Mouse (Mus musculus) heart, embryonic 11.5 days (tissue): ENCODE measurements around the gene Ttyh2. TPM values are rescaled to one million over a fixed set of nuclear protein-coding genes. Genes with fewer than 3 reads are reported as not detected.

ENCODE experiments used
- ATAC-seq: fragments of 200-750 bp; cut with Nextera tagmentation; replicated peaks from 2 replicates; pipeline ENCODE4 v1.8.0; 2017; ENCODE audit warnings: moderate library complexity; ENCODE audit not compliant: insufficient number of reproducible peaks, low FRiP score, low TSS enrichment
- H3K27ac ChIP-seq: fragments of 300-500 bp; sonication (generic); 2 replicates; pipeline ENCODE4 v1.5.1; 2014; ENCODE audit warnings: mild to moderate bottlenecking, low read depth, low read length
- H3K27me3 ChIP-seq: fragments of 300-500 bp; sonication (generic); 2 replicates; pipeline ENCODE4 v1.6.1; 2014; ENCODE audit warnings: mild to moderate bottlenecking, low read length, mixed read lengths; ENCODE audit not compliant: control insufficient read depth, insufficient read depth
- H3K36me3 ChIP-seq: fragments of 300-500 bp; sonication (generic); 2 replicates; pipeline ENCODE4 v1.6.1; 2014; ENCODE audit warnings: mild to moderate bottlenecking, low read length, moderate library complexity, mixed read lengths; ENCODE audit not compliant: control insufficient read depth, insufficient read depth
- H3K4me1 ChIP-seq: fragments of 300-500 bp; sonication (generic); 2 replicates; pipeline ENCODE4 v1.6.1; 2014; ENCODE audit warnings: low read length; ENCODE audit not compliant: control insufficient read depth, insufficient read depth
- H3K4me2 ChIP-seq: fragments of 300-500 bp; sonication (generic); 2 replicates; pipeline ENCODE4 v1.6.1; 2014; ENCODE audit warnings: mild to moderate bottlenecking, moderate library complexity
- H3K4me3 ChIP-seq: fragments of 300-500 bp; sonication (generic); 2 replicates; pipeline ENCODE4 v1.5.1; 2014; ENCODE audit warnings: low read depth, low read length
- H3K9ac ChIP-seq: fragments of 300-500 bp; sonication (generic); 2 replicates; pipeline ENCODE4 v1.6.1; 2014; ENCODE audit warnings: mild to moderate bottlenecking, low read depth, low read length, moderate library complexity
- H3K9me3 ChIP-seq: fragments of 300-500 bp; sonication (generic); replicated peaks from 2 replicates; pipeline ENCODE4 v1.6.1; 2016; ENCODE audit warnings: low read length; ENCODE audit not compliant: control insufficient read depth
- WGBS: fragments of 180-500 bp; shearing (Covaris S2); extraction: QIAGEN DNeasy Blood & Tissue Kit; methylation state at CpG from one replicate; pipeline ENCODE4 v1.1.7; 2014; ENCODE audit not compliant: insufficient replicate concordance; 5-methylcytosine and 5-hydroxymethylcytosine counted together
- polyA plus RNA-seq: library from polyadenylated mRNA; unstranded; fragments of >200 nt; fragmentation: Nextera tagmentation; extraction: Ambion mirVana; gene quantifications from 2 replicates; pipeline ENCODE4 v1.2.1, GENCODE M21; 2014

Gene Ttyh2
- polyA plus RNA-seq, 1 experiment from 2014 or later, result 5.1 TPM

- peaks cover 37% of the 10 kb centered on the region for H3K4me1 ChIP-seq
- no peak for ATAC-seq
Measured at GRCm38 (mm10) chr11:114680291-114680690, 5.1 kb downstream of the Ttyh2 start.

GRCm38 (mm10) chr11:114681054-114681453 lies 5.8 kb downstream of the Ttyh2 start:
- Histone ChIP-seq H3K27ac (no peak overlapping the region), H3K9me3 (no peaks in the 10 kb centered on the region), H3K9ac (0 out of 2 replicates have a peak overlapping the region, but pooled peaks have one; percentile 28), H3K36me3 (no peaks in the 10 kb centered on the region), H3K4me2 (no peak overlapping the region), H3K4me1 (peaks cover 36% of the 10 kb centered on the region), H3K4me3 (no peak overlapping the region), H3K27me3 (peaks cover 6% of the 10 kb centered on the region)
- WGBS, result 64% methylated on average over 5 of the region's 5 CpGs
- no peak for ATAC-seq

More at GRCm38 (mm10) chr11:114680291-114680690, 5.1 kb downstream of the Ttyh2 start:
- 64% methylated on average over 10 of the region's 10 CpGs for WGBS
- Histone ChIP-seq H3K27me3 (peaks cover 6% of the 10 kb centered on the region), H3K9me3 (no peaks in the 10 kb centered on the region), H3K4me2 (no peak overlapping the region), H3K27ac (no peak overlapping the region), H3K36me3 (no peaks in the 10 kb centered on the region), H3K9ac (no peak overlapping the region), H3K4me3 (no peak overlapping the region)

DNA sequence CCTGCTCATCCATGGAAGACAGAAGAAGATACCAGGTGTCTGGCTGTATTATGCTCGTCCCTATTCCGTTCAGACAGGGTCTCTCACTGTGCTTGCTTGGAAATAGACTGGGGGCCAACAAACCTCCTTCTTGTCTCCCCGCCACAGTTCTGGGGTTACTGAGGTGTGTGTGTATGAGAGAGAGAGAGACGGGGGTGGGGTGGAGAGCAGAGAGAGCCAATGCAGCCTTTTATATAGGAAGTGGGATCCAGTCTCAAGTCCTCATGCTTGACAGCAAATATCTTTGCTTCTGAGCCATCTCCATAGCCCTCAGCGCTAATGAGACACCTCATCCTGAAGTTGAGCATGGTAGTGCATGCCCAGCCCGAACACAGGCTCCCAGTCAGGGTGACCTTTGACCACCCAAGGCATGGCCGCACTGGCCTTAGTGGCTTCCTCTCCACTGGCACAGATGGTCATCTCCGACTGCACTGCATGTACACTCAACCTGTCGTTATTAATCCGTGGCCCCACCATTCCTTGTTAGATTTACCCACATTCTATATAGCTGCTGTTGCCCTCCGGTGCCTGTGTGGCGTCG lies 7.2 kb downstream of the Ttyh2 start:
- H3K9me3 ChIP-seq, result no peaks in the 10 kb centered on the region
- peaks cover 26% of the 10 kb centered on the region for H3K4me1 ChIP-seq
- H3K4me3 ChIP-seq, result no peak overlapping the region
- no peak for ATAC-seq
- H3K9ac ChIP-seq, result no peak overlapping the region
- 90% methylated on average over 13 of the region's 13 CpGs for WGBS
- H3K27me3 ChIP-seq, result peaks cover 2% of the 10 kb centered on the region; the same call in 1 of the 2 replicates
- no peaks in the 10 kb centered on the region for H3K36me3 ChIP-seq
- no peak overlapping the region for H3K4me2 ChIP-seq
- H3K27ac ChIP-seq, result no peak overlapping the region

DNA sequence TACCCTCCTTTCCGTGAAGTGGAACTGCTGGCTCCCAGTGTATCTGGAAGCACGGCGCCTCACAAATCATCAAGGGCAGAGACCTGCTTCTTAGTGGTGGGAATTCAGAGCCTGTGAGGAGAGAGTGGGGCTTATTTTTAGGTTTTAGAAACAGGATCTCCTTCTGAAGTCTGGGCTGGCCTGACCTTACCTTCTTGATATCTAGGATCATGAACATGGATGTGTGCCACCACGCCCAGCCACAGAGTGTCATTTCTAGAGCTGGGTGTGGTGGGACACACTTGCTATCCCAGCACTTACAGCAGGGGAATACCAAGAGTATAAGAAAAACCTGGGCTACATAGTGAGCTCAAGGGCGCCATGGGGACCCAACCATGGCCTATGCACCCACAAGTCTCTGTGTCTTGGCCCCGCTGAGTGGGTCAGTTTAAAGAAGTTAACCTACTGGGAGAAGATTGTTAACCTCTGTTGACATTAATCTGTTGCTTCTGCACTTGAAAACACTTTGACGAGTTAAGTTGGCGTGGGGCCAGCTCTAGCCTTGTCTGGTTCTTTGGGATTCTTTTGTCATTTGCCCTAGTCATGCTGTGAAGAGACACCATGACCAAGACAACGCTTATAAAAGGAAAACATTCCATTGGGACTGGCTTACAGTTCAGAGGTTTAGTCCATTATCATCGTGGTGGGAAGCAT lies 7.9 kb downstream of the Ttyh2 start:
- H3K4me2 ChIP-seq, result no peak overlapping the region
- H3K4me3 ChIP-seq, result no peak overlapping the region
- H3K9me3 ChIP-seq, result no peaks in the 10 kb centered on the region
- ATAC-seq, result no peak
- peaks cover 2% of the 10 kb centered on the region; the same call in 1 of the 2 replicates for H3K27me3 ChIP-seq
- no peaks in the 10 kb centered on the region for H3K36me3 ChIP-seq
- H3K9ac ChIP-seq, result no peak overlapping the region
- peaks cover 26% of the 10 kb centered on the region for H3K4me1 ChIP-seq
- WGBS, result 86% methylated on average over 10 of the region's 10 CpGs
- H3K27ac ChIP-seq, result no peak overlapping the region

DNA sequence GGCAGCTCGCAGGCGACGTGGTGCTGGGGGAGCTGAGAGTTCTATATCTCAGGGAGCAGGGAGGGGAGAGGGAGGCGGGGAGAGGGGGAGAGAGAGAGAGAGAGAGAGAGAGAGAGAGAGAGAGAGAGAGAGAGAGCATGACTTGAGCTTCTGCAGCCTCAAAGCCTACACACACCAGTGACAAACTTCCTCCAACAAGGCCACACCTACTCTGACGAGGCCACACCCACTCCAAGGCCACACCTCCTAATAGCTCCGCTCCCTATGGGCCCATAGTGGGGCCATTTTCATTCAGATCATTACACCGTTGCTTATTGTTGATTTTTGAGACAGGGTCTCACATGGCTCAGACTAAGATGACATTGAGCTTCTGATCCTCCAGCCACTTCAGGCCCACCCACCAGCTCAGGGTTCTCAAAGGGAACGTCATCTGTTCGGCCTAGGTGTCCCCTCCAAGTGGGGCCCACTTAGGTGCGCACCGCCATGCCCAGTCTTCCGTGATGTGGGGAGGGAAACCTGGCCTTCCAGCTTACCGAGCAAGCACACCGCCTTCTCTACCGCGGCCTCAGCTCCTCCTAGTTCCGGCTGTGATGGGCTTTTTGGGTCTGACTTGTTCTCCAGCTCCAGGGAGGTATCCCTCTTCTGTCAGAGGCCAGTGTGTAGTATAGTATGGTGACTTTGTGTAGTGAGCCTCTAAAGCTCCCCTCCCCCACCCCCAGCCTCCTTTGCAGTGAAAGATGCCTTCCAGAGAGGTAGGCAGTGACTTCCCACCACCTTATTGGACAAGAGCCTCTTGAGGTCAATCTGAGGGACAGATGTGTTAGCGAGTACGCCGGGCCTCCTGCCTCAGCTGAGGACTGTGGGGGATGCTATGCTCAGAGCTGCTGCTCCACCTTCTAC lies 8.7 kb downstream of the Ttyh2 start:
- no peaks in the 10 kb centered on the region for H3K36me3 ChIP-seq
- H3K27ac ChIP-seq, result no peak overlapping the region
- H3K4me2 ChIP-seq, result no peak overlapping the region
- H3K9me3 ChIP-seq, result no peaks in the 10 kb centered on the region
- peak; percentile 16; the same call in 1 of the 2 replicates for ATAC-seq
- H3K9ac ChIP-seq, result no peak overlapping the region
- peaks cover 26% of the 10 kb centered on the region for H3K4me1 ChIP-seq
- H3K27me3 ChIP-seq, result no peaks in the 10 kb centered on the region
- 67% methylated on average over 20 of the region's 20 CpGs for WGBS
- H3K4me3 ChIP-seq, result no peak overlapping the region

DNA sequence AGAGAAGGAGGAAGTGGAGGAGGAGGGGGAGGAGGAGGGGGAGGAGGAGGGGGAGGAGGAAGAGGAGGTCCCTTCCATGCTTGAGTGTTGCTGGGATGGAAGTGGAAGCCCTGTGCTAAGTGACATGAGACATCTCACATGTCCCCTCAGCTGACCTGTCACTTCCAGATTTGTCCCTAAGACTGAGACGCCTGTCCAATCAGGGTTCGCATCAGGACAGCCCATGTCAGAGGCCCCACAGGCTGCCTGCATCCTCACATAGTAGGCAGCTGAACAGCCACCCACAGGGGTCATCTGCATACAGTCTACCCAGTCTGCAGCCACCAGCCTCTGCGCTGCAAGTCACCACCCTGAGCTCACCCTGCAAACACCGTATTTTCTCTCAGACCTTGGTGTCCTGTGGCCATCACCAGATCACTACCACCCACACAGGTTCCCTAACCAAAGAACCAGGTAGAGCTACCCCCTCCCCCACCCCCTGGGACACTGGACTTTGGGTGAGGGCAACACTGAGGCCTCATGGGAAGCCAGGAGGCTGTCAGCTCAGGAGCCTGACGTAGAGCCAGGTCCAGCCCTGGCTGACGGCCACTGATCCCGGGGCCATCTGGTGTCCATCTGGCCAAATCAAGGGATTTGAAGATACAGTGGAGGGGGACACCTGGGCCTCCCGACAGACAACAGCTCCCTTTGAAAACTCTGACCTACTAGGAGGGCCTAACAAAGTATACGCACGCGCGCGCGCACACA lies 9.6 kb downstream of the Ttyh2 start:
- no peaks in the 10 kb centered on the region for H3K9me3 ChIP-seq
- H3K9ac ChIP-seq, result no peak overlapping the region
- H3K27me3 ChIP-seq, result no peaks in the 10 kb centered on the region
- H3K4me1 ChIP-seq, result peaks cover 17% of the 10 kb centered on the region
- H3K4me2 ChIP-seq, result no peak overlapping the region
- H3K27ac ChIP-seq, result 0 out of 2 replicates have a peak overlapping the region, but pooled peaks have one; percentile 41
- H3K4me3 ChIP-seq, result no peak overlapping the region
- ATAC-seq, result 0 out of 2 replicates have a peak, but pooled peaks have one; percentile 8
- no peaks in the 10 kb centered on the region for H3K36me3 ChIP-seq
- 48% methylated on average over 14 of the region's 14 CpGs for WGBS

DNA sequence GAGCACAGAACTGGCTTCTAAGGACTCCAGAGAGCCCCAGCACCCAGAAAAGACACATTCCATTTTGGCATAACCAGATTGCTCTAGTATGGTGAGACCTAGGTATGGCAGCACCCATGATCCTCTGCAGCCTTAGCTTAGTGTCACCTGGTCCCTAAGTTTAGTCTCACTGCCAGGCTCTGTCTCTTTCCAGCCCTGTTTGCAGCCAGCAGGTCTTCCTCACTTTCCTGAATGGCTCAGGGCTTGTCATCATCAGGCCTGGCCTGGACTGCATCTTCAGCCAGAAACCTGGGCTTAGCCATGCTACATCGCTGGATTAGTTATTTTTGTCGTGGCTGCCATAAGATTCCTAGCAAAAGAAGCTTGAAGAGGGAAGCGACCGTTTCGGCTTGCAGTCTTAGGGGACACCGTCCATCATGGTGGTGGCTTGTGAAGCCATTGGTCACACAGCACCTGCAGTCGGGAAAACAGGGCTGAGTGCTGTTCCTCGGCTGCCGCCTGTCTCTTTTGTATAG lies 10.4 kb downstream of the Ttyh2 start:
- Histone ChIP-seq H3K4me1 (peaks cover 14% of the 10 kb centered on the region), H3K4me3 (no peak overlapping the region), H3K9ac (no peak overlapping the region), H3K9me3 (no peaks in the 10 kb centered on the region), H3K27me3 (no peaks in the 10 kb centered on the region), H3K27ac (no peak overlapping the region), H3K36me3 (no peaks in the 10 kb centered on the region; the same call in 1 of the 2 replicates), H3K4me2 (no peak overlapping the region)
- 74% methylated on average over 9 of the region's 9 CpGs for WGBS
- no peak for ATAC-seq
